Mouse (Mus musculus) G1E (cell line): ENCODE results near the gene Ngp.
"Not testable (repeated sequence)": the region's sequence is repeated elsewhere in the genome, so short reads cannot be mapped to it uniquely, and the experiment has no call there.

ENCODE experiments used
- CTCF ChIP-seq: IDR thresholded peaks from 2 replicates; pipeline ENCODE4 v1.5.1; 2012; ENCODE audit warnings: low read depth, low read length, inconsistent platforms, mixed read lengths
- GATA1 ChIP-seq: IDR thresholded peaks from 2 replicates; pipeline ENCODE4 v1.6.1; 2012; ENCODE audit warnings: borderline replicate concordance, low read length, inconsistent platforms, mixed read lengths
- TAL1 ChIP-seq: conservative IDR thresholded peaks from 2 replicates; pipeline ENCODE4 v1.6.1; 2012; ENCODE audit warnings: low read depth, low read length, inconsistent platforms, mixed read lengths

GRCm38 (mm10) chr9:110377655-110378054 is 41.9 kb upstream of the Ngp start:
- TF ChIP-seq CTCF, TAL1, GATA1: not testable (repeated sequence)
